Mouse (Mus musculus) bone marrow macrophage, adult 2 months (primary cell): ENCODE measurements at regions not wholly inside any gene's neighbourhood (a gene's known extent, or its start where the extent isn't known, plus 50 kb on each side); places are given as distances from the start of the nearest gene placed in this dataset.

Experiments
- CTCF ChIP-seq: IDR thresholded peaks from 2 replicates; pipeline ENCODE4 v1.5.1; 2012; ENCODE audit warnings: low read depth, mild to moderate bottlenecking, low read length, moderate library complexity
- POLR2A ChIP-seq: IDR thresholded peaks from 2 replicates; pipeline ENCODE4 v1.6.1; 2012; ENCODE audit warnings: mild to moderate bottlenecking, low read depth, low read length, borderline replicate concordance

GRCm38 (mm10) chr13:55930637-55931036, 94.6 kb upstream of the Pitx1 start:
- no peak for TF ChIP-seq POLR2A
- no peak for TF ChIP-seq CTCF
